Mouse (Mus musculus) CH12.LX (cell line): ENCODE results near the gene Selp. TPM values are rescaled to one million over a fixed set of nuclear protein-coding genes. Genes with fewer than 3 reads are reported as not detected.

Source experiments
- DNase-seq: peaks from one replicate; pipeline ENCODE4 v3.0.0-alpha.2; 2013; ENCODE audit errors: extremely low read depth
- H3K27ac ChIP-seq: 2 replicates; pipeline ENCODE4 v1.5.1; 2012; ENCODE audit warnings: low read depth, mild to moderate bottlenecking, control low read depth, moderate library complexity; ENCODE audit not compliant: insufficient read depth
- H3K27me3 ChIP-seq: replicated peaks from 2 replicates; pipeline ENCODE3; 2012; ENCODE audit warnings: inconsistent platforms
- H3K36me3 ChIP-seq, 2 experiments: replicated peaks in 1 of 2; 2 replicates each; pipeline versions ENCODE3 to v1.6.1; 2012; ENCODE audit warnings: inconsistent platforms in 1 of 2, low read length in 1 of 2, mild to moderate bottlenecking in 1 of 2, mixed read lengths in 1 of 2, moderate library complexity in 1 of 2; ENCODE audit not compliant: control insufficient read depth in 1 of 2, insufficient read depth in 1 of 2
- H3K4me1 ChIP-seq, 2 experiments: 2 replicates each; pipeline ENCODE4 v1.6.1; 2012; ENCODE audit warnings: inconsistent platforms in 1 of 2, moderate library complexity in 1 of 2; ENCODE audit not compliant: insufficient read depth in 2 of 2, control insufficient read depth in 1 of 2
- H3K4me2 ChIP-seq: 2 replicates; pipeline ENCODE4 v1.6.1; 2012; ENCODE audit warnings: low read depth, mild to moderate bottlenecking, control low read depth; ENCODE audit not compliant: poor library complexity, insufficient read depth, severe bottlenecking
- H3K4me3 ChIP-seq, 3 experiments: fragments of 150-350 bp in 1 of 3; sonication (generic) in 1 of 3; replicated peaks in 1 of 3; 2 replicates each; pipeline versions ENCODE3 to v1.5.1; 2011 to 2012; ENCODE audit warnings: low read depth in 2 of 3, low read length in 2 of 3, mild to moderate bottlenecking in 2 of 3, moderate library complexity in 2 of 3, control low read depth in 1 of 3, improper control_type of control experiment in 1 of 3, inconsistent platforms in 1 of 3, mixed read lengths in 1 of 3; ENCODE audit not compliant: poor library complexity in 1 of 3
- H3K79me2 ChIP-seq: replicated peaks from 2 replicates; pipeline ENCODE4 v1.6.1; 2012; ENCODE audit warnings: mild to moderate bottlenecking, moderate library complexity; ENCODE audit not compliant: control insufficient read depth, poor library complexity, insufficient read depth, severe bottlenecking; ENCODE audit errors: extremely low read depth
- H3K9ac ChIP-seq: 2 replicates; pipeline ENCODE4 v1.6.1; 2012; ENCODE audit warnings: low read depth, mild to moderate bottlenecking, control low read depth, moderate library complexity; ENCODE audit not compliant: insufficient read depth
- H3K9me3 ChIP-seq: replicated peaks from 2 replicates; pipeline ENCODE3; 2012; ENCODE audit warnings: low read length, inconsistent platforms, mixed read lengths
- BHLHE40 ChIP-seq: IDR thresholded peaks from 2 replicates; pipeline ENCODE4 v1.6.1; 2011; ENCODE audit warnings: mild to moderate bottlenecking, low read depth, low read length, improper control_type of control experiment
- CHD2 ChIP-seq: IDR thresholded peaks from 2 replicates; pipeline ENCODE4 v1.6.1; 2011; ENCODE audit warnings: low read length, improper control_type of control experiment
- CTCF ChIP-seq, 2 experiments: IDR thresholded peaks in 1 of 2; conservative IDR thresholded peaks in 1 of 2; 2 replicates each; pipeline ENCODE4 v1.5.1; 2011 to 2012; ENCODE audit warnings: low read depth in 2 of 2, low read length in 2 of 2, improper control_type of control experiment in 1 of 2, inconsistent platforms in 1 of 2, mild to moderate bottlenecking in 1 of 2, moderate library complexity in 1 of 2
- E2F4 ChIP-seq: IDR thresholded peaks from 2 replicates; pipeline ENCODE4 v1.6.1; 2011; ENCODE audit warnings: low read depth, low read length, improper control_type of control experiment; ENCODE audit not compliant: insufficient replicate concordance
- GABPA ChIP-seq: IDR thresholded peaks from 2 replicates; pipeline ENCODE4 v1.6.1; 2012; ENCODE audit warnings: low read depth, low read length, improper control_type of control experiment, inconsistent platforms; ENCODE audit not compliant: insufficient replicate concordance
- HCFC1 ChIP-seq: IDR thresholded peaks from 2 replicates; pipeline ENCODE4 v1.6.1; 2012; ENCODE audit warnings: low read depth, mild to moderate bottlenecking, inconsistent platforms, low read length, improper control_type of control experiment
- IRF4 ChIP-seq: IDR thresholded peaks from 2 replicates; pipeline ENCODE4 v1.6.1; 2014; ENCODE audit warnings: low read depth, mild to moderate bottlenecking, inconsistent platforms, low read length, improper control_type of control experiment
- JUN ChIP-seq: IDR thresholded peaks from 2 replicates; pipeline ENCODE4 v1.6.1; 2011; ENCODE audit warnings: low read depth, mild to moderate bottlenecking, low read length, improper control_type of control experiment, moderate library complexity; ENCODE audit not compliant: insufficient read depth
- JUND ChIP-seq: conservative IDR thresholded peaks from 2 replicates; pipeline ENCODE4 v1.6.1; 2011; ENCODE audit warnings: low read depth, low read length, improper control_type of control experiment
- KAT2A ChIP-seq: IDR thresholded peaks from 2 replicates; pipeline ENCODE4 v1.6.1; 2012; ENCODE audit warnings: low read length, improper control_type of control experiment, inconsistent platforms; ENCODE audit not compliant: insufficient replicate concordance
- MAFK ChIP-seq: IDR thresholded peaks from 2 replicates; pipeline ENCODE4 v1.6.1; 2011; ENCODE audit warnings: low read length, improper control_type of control experiment; ENCODE audit not compliant: insufficient replicate concordance
- MAZ ChIP-seq: IDR thresholded peaks from 2 replicates; pipeline ENCODE4 v1.6.1; 2012; ENCODE audit warnings: low read depth, mild to moderate bottlenecking, inconsistent platforms, low read length, improper control_type of control experiment, moderate library complexity
- MXI1 ChIP-seq: IDR thresholded peaks from 2 replicates; pipeline ENCODE4 v1.6.1; 2011; ENCODE audit warnings: mild to moderate bottlenecking, low read depth, low read length, improper control_type of control experiment
- NELFE ChIP-seq: IDR thresholded peaks from 2 replicates; pipeline ENCODE4 v1.6.1; 2011; ENCODE audit warnings: low read depth, low read length, improper control_type of control experiment
- NRF1 ChIP-seq: IDR thresholded peaks from 2 replicates; pipeline ENCODE4 v1.6.1; 2014; ENCODE audit warnings: low read depth, mild to moderate bottlenecking, inconsistent platforms, low read length, improper control_type of control experiment, moderate library complexity
- PAX5 ChIP-seq: IDR thresholded peaks from 2 replicates; pipeline ENCODE4 v1.6.1; 2012; ENCODE audit warnings: low read length, inconsistent platforms, mixed read lengths
- RCOR1 ChIP-seq: conservative IDR thresholded peaks from 2 replicates; pipeline ENCODE4 v1.6.1; 2012; ENCODE audit warnings: low read depth, mild to moderate bottlenecking, inconsistent platforms, low read length, improper control_type of control experiment
- SIN3A ChIP-seq: IDR thresholded peaks from 2 replicates; pipeline ENCODE4 v1.6.1; 2012; ENCODE audit warnings: low read length, improper control_type of control experiment, inconsistent platforms
- SMC3 ChIP-seq: IDR thresholded peaks from 2 replicates; pipeline ENCODE4 v1.6.1; 2011; ENCODE audit warnings: low read depth, low read length, improper control_type of control experiment
- TBP ChIP-seq: conservative IDR thresholded peaks from 2 replicates; pipeline ENCODE4 v1.6.1; 2011; ENCODE audit warnings: low read depth, low read length, improper control_type of control experiment
- UBTF ChIP-seq: IDR thresholded peaks from 2 replicates; pipeline ENCODE4 v1.6.1; 2012; ENCODE audit warnings: low read depth, mild to moderate bottlenecking, inconsistent platforms, low read length, improper control_type of control experiment, moderate library complexity
- USF1 ChIP-seq: IDR thresholded peaks from 2 replicates; pipeline ENCODE4 v1.6.1; 2014; ENCODE audit warnings: low read depth, mild to moderate bottlenecking, inconsistent platforms, low read length, improper control_type of control experiment
- USF2 ChIP-seq: conservative IDR thresholded peaks from 2 replicates; pipeline ENCODE4 v1.6.1; 2011; ENCODE audit warnings: low read depth, low read length, improper control_type of control experiment
- ZC3H11A ChIP-seq: IDR thresholded peaks from 2 replicates; pipeline ENCODE4 v1.6.1; 2012; ENCODE audit warnings: low read depth, mild to moderate bottlenecking, inconsistent platforms, low read length, improper control_type of control experiment
- ZKSCAN1 ChIP-seq: IDR thresholded peaks from 2 replicates; pipeline ENCODE4 v1.6.1; 2012; ENCODE audit warnings: low read depth, inconsistent platforms, low read length, improper control_type of control experiment, borderline replicate concordance
- ZMIZ1 ChIP-seq: IDR thresholded peaks from 2 replicates; pipeline ENCODE4 v1.6.1; 2012; ENCODE audit warnings: low read depth, mild to moderate bottlenecking, inconsistent platforms, low read length, improper control_type of control experiment
- ZNF384 ChIP-seq: IDR thresholded peaks from 2 replicates; pipeline ENCODE4 v1.6.1; 2012; ENCODE audit warnings: low read depth, low read length, improper control_type of control experiment, inconsistent platforms
- dilution Hi-C: fragments of 300-500 bp; cut with MboI; formaldehyde crosslinking; loops from 2 replicates; pipeline ENCODE4 v1.14.3; 2020; ENCODE audit warnings: low sequenced_read_pairs; ENCODE audit not compliant: extremely low pct_unique_long_range_greater_than_20kb, extremely low pct_ligation_motif_present
- in situ Hi-C: fragments of 300-500 bp; cut with MboI; formaldehyde crosslinking; loops from 3 replicates; pipeline ENCODE4 v1.14.3; 2019; ENCODE audit warnings: low sequenced_read_pairs, low pct_ligation_motif_present, low pct_unique_long_range_greater_than_20kb, mixed read lengths
- polyA plus RNA-seq: library from polyadenylated mRNA; unstranded; fragments of >175 nt; gene quantifications from 2 replicates; pipeline ENCODE4 v1.2.1, GENCODE M21; 2012; ENCODE audit warnings: low read depth; ENCODE audit not compliant: insufficient read length
- total RNA-seq, 2 experiments: library from RNA; depleted of rRNA; stranded (reverse); fragments of 300-350 nt in 1 of 2; fragments of >200 nt in 1 of 2; gene quantifications; 2 replicates each; pipeline ENCODE4 v1.2.3; 2012 to 2014

Selp gene
- total and polyA plus RNA-seq, 3 experiments, result 0.21 to 0.43 TPM; not detected in 1

DNA sequence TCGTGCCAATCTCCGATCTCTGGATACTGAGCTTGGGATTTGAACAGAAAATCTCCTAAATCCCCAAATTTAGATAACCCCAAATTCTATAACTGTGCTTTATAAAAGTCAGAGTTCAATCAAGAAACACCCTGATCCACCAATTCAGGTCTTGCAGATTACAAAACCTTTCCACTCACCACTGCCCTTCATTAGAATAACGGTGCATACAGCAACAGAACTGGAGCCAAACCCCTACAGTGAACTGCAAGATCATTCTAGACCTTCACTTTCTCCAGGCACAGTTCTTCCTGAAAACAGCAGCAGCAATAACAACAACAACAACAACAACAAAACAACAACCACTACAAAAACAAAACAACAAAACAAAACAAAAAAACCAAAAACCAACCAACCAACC, 28.3 kb upstream of the Selp start:
- H3K9ac ChIP-seq, result no peak overlapping the region
- no peak overlapping the region for H3K4me2 ChIP-seq
- H3K4me3 ChIP-seq, result no peak overlapping the region
- no peaks in the 10 kb centered on the region for H3K36me3 ChIP-seq
- H3K27ac ChIP-seq, result no peak overlapping the region
- no peak for DNase-seq
- H3K9me3 ChIP-seq, result no peaks in the 10 kb centered on the region
- no peaks in the 10 kb centered on the region for H3K79me2 ChIP-seq
- TF ChIP-seq JUN (no peak), GABPA (no peak), SIN3A (no peak), TBP (no peak), PAX5 (no peak), NRF1 (no peak), BHLHE40 (no peak), MXI1 (no peak), USF1 (no peak), IRF4 (no peak), RCOR1 (no peak), JUND (no peak), MAFK (no peak), SMC3 (no peak), USF2 (no peak), HCFC1 (no peak), KAT2A (no peak), ZNF384 (no peak)
- in situ Hi-C loops (no loop called here), dilution Hi-C loops (no loop called here)
- peaks cover 2 to 24% of the 10 kb centered on the region in 2 experiments; a peak in 3 of 4 replicates for H3K4me1 ChIP-seq
- H3K27me3 ChIP-seq, result peaks cover 1% of the 10 kb centered on the region

DNA sequence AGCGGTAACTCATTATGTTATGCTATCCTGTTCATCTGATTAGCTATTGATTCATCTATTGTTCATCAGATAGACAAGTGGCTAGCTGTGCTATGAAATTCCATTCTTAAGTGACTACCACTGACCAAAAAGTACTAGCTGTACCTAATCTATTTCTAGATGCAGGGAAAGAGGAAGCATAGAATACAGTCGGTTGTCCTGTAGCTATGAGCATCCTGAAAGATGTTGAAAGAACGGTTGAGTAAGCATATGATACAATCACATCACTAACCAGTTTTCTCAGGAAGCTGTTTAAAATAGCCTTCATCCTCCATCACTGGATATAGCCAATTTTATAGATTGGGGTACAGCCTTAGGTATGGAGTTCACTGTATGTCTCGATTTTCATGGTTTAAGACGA, 27.2 kb upstream of the Selp start:
- Histone ChIP-seq H3K79me2 (no peaks in the 10 kb centered on the region), H3K4me2 (no peak overlapping the region), H3K27ac (no peak overlapping the region), H3K9me3 (no peaks in the 10 kb centered on the region), H3K4me3 (no peak overlapping the region), H3K9ac (no peak overlapping the region), H3K4me1 (peaks cover 0 to 13% of the 10 kb centered on the region in 2 experiments; a peak in 3 of 4 replicates), H3K27me3 (peaks cover 1% of the 10 kb centered on the region), H3K36me3 (no peaks in the 10 kb centered on the region)
- in situ Hi-C loops, result no loop called here
- DNase-seq, result no peak
- TF ChIP-seq RCOR1, result no peak
- no peak for TF ChIP-seq E2F4
- no peak for TF ChIP-seq JUN
- no peak for TF ChIP-seq ZC3H11A
- TF ChIP-seq JUND, result no peak
- TF ChIP-seq MAFK, result no peak
- TF ChIP-seq HCFC1, result no peak
- TF ChIP-seq CHD2, result no peak
- TF ChIP-seq ZMIZ1, result no peak
- no peak for TF ChIP-seq USF2
- no peak for TF ChIP-seq ZKSCAN1
- TF ChIP-seq NELFE, result no peak
- no peak for TF ChIP-seq MAZ
- no peak for TF ChIP-seq UBTF
- no peak for TF ChIP-seq CTCF (conservative IDR thresholded peaks at IDR 0.05 in 1 of 2, IDR thresholded peaks at IDR 0.05 in 1 of 2; ENCODE audit: low read depth in 2 of 2, low read length in 2 of 2)
- TF ChIP-seq TBP, result no peak
- TF ChIP-seq, all 38 proteins: peak for 0
- dilution Hi-C loops, result no loop called here
